Mouse (Mus musculus): Measurements from ENCODE around the gene Vps51. TPM values are rescaled to one million over a fixed set of nuclear protein-coding genes. Genes with fewer than 3 reads are reported as not detected.

Vps51 gene
- polyA plus RNA-seq, 1 experiment, result not detected

DNA sequence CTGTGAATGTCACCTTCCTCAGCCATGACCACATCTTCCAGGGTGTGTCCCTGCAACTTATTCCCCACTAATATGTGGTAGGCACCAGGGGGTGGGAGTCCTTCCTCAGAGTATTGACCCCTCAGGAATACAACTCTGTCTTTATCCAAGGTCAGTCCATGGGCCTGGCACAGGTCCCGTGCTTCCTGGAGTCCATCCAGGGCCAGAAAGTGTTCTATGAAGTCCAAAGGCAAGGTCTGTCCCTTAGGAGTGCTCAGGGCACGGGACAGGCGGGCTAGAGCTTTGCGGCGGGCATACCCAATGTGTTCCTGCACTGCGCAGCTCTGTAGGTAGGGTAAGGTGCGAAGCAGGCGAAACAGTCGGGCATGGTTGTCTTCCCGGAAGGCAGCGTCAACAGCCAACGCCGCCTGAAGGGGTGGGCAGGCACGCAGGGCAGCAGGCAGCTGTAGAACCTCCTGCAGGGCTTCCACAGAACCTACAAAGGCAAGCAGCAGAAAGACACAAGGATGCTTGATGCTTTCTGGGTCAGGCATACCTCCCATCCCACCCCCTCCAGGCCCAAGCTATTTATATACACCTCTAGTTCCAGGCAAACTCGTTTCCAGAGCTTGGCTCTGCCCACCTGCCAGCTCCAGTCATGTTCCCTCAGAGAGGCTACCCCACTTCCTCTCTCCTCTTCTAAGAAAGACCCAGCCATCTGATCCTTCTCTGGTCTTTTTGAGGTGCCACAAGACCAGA, 39.3 kb upstream of the Vps51 start:
- H3K27ac ChIP-seq (ENCODE audit: insufficient read depth, low read depth, low read length), result no peak overlapping the region

DNA sequence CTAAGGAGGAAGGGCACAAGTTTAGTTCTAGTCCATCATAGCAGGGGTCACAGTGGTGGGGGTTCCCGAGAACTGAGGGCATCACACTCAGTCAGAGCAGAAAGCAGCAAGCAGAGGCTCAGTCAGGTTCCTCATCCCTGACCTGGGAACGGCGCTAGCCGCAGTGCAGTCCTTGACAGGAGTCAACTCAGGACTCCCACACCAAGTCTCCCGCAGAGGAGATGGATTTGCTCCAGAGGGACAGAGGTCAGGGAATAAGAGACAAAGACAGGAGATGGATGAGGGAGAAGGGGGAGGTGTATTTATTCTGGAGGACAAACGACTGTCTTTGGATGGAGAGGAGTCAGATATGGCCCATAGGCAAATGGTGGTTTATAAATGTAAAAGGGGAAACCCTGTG, 36.1 kb upstream of the Vps51 start:
- no peak for TF ChIP-seq CTCF (IDR thresholded peaks at IDR 0.05; ENCODE audit: insufficient read depth, low read depth, low read length)
- no peak for TF ChIP-seq POLR2A (IDR thresholded peaks at IDR 0.05; ENCODE audit: insufficient read depth, low read depth, low read length)
- 67% methylated on average over 6 of the region's 6 CpGs for WGBS
- H3K4me3 ChIP-seq (ENCODE audit: insufficient read depth, low read depth, low read length), result no peak overlapping the region
- H3K27ac ChIP-seq (ENCODE audit: insufficient read depth, low read depth, low read length), result no peak overlapping the region
- peaks cover 10% of the 10 kb centered on the region for H3K4me1 ChIP-seq (ENCODE audit: control insufficient read depth, insufficient read depth, low read length)

More for the DNA sequence above, 39.3 kb upstream of the Vps51 start:
- no peak overlapping the region for H3K4me3 ChIP-seq (ENCODE audit: insufficient read depth, low read depth, low read length)
- peaks cover 11% of the 10 kb centered on the region for H3K4me1 ChIP-seq (ENCODE audit: control insufficient read depth, insufficient read depth, low read length)
- TF ChIP-seq CTCF (IDR thresholded peaks at IDR 0.05; ENCODE audit: insufficient read depth, low read depth, low read length) (no peak), POLR2A (IDR thresholded peaks at IDR 0.05; ENCODE audit: insufficient read depth, low read depth, low read length) (no peak)
- 71% methylated on average over 15 of the region's 15 CpGs for WGBS

DNA sequence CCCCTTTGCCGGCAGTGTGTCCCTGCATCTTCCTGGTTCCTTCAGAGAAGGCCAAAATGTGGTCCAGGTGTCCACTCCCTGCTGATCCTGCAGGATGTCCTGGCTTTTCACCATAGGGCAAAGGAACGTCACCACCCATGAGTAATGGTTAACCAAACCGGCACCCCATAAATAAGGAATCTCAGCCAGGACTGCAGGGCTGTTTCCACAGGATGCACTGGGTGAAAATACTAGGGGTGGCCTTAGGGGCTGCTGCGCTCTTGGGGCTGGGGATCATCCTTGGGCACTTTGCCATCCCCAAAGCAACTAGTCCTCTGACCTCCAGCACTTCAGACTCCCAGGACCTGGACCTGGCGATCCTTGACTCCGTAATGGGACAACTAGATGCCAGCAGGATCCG, 28.6 kb upstream of the Vps51 start, which contains the start of gene Naaladl1:
TSS of gene Naaladl1 (plus strand) at position 197 of the 400 bp plus-strand sequence.
- 93% methylated on average over 7 of the region's 7 CpGs for WGBS
- Histone ChIP-seq H3K4me3 (ENCODE audit: insufficient read depth, low read depth, low read length) (no peak within 1 kb of the TSS), H3K4me1 (ENCODE audit: control insufficient read depth, insufficient read depth, low read length) (no peaks in the 10 kb centered on the region), H3K27ac (ENCODE audit: insufficient read depth, low read depth, low read length) (no peak within 1 kb of the TSS)
- no peak for TF ChIP-seq POLR2A (IDR thresholded peaks at IDR 0.05; ENCODE audit: insufficient read depth, low read depth, low read length)
- TF ChIP-seq CTCF (IDR thresholded peaks at IDR 0.05; ENCODE audit: insufficient read depth, low read depth, low read length), result no peak

DNA sequence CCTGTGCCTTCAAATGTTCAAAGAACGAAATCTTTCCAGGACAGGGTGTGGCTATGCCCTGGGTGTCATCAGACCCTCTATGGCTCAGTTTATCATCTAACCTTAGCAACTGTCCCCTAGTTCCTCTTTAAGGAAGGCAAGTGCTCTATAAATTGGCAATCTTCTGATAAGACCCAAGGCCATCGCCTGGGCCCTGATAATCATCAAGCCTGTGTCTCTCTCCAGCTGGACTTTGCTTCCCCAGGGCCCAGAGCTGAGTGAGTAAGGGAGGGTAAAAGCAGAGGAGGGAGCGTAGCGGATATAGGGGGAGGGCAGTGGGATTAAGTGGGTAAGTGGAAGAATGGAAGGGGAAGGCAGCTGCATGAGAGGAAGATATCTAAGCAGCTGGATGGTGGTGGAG, 27.4 kb upstream of the Vps51 start:
- no peaks in the 10 kb centered on the region for H3K4me1 ChIP-seq (ENCODE audit: control insufficient read depth, insufficient read depth, low read length)
- H3K4me3 ChIP-seq (ENCODE audit: insufficient read depth, low read depth, low read length), result no peak overlapping the region
- 85% methylated on average over 4 of the region's 4 CpGs for WGBS
- TF ChIP-seq POLR2A (IDR thresholded peaks at IDR 0.05; ENCODE audit: insufficient read depth, low read depth, low read length) (no peak), CTCF (IDR thresholded peaks at IDR 0.05; ENCODE audit: insufficient read depth, low read depth, low read length) (no peak)
- no peak overlapping the region for H3K27ac ChIP-seq (ENCODE audit: insufficient read depth, low read depth, low read length)

DNA sequence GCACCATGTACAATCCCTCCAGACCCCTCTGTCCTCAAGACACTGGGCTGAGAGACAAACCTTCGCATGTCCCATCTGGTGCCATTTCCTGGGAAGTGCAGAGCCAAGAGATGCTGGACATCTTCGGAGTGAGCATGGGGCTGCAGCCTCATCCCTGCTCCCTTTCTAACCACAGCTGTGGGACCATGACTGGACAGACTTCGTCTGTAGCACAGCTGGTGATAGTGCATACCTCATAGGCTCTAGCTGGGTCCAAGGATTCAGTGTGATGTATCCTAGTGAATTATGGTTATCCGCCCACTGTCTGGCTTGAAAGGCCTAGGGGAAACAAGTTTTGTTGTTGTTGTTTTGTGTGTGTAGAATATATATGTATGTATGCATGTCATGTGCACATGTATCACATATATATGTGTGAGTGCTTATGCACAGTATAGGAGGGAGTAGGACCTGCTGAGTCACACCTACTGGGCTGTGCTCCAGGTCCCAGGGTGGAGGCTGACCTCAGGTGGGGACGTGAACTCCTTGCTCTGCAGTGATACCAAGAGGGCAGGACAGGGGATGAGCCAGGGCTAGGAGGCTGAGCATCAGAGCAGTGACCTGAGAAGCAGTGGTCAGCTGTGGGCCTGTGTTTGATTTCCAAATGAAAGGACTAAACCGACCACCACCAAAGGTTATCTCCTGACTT, 25.3 kb upstream of the Vps51 start:
- Histone ChIP-seq H3K4me1 (ENCODE audit: control insufficient read depth, insufficient read depth, low read length) (no peaks in the 10 kb centered on the region), H3K4me3 (ENCODE audit: insufficient read depth, low read depth, low read length) (no peak overlapping the region), H3K27ac (ENCODE audit: insufficient read depth, low read depth, low read length) (no peak overlapping the region)
- 84% methylated on average over 6 of the region's 6 CpGs for WGBS
- no peak for TF ChIP-seq POLR2A (IDR thresholded peaks at IDR 0.05; ENCODE audit: insufficient read depth, low read depth, low read length)

DNA sequence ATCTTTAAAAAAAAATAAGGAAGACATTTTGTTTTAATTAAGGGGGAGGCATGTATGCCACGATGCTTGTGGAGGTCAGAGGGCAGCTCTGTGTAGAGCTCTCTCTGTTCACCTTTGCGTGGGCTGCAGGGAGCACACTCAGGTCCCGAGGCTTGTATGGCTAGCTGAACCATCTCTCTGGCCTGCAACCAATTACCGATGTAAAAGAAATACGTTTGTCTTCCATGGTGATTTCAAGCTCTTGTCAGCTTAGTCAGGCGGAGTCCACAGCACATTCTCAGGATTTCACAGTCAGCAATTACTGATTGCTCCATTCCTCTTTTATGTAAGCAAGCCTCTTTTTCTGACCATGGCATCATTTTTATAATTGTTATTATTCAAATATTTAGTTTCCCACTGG, 24.2 kb upstream of the Vps51 start:
- Histone ChIP-seq H3K4me1 (ENCODE audit: control insufficient read depth, insufficient read depth, low read length) (no peaks in the 10 kb centered on the region), H3K4me3 (ENCODE audit: insufficient read depth, low read depth, low read length) (no peak overlapping the region), H3K27ac (ENCODE audit: insufficient read depth, low read depth, low read length) (no peak overlapping the region)
- WGBS, result 74% methylated on average over 6 of the region's 6 CpGs
- TF ChIP-seq POLR2A (IDR thresholded peaks at IDR 0.05; ENCODE audit: insufficient read depth, low read depth, low read length) (no peak), CTCF (IDR thresholded peaks at IDR 0.05; ENCODE audit: insufficient read depth, low read depth, low read length) (no peak)

DNA sequence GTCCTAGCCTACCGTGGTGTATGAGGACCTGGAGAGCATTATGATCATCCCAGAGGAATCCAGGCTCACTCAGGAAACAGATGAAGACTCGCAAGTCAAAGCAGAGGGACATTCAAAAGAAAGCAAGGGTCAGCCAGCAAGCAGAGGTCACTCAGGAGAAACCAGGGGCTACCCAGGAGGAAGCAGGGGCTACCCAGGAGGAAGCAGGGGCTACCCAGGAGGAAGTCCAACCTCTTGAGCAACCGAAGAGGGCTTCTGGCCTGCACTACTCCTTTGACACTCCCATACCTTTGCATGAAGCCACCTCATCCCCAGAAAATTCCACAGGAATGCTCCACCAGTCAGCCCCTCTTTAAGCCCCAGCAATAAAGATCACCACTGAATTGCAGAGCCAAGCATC, 20.8 kb upstream of the Vps51 start:
- Histone ChIP-seq H3K4me3 (ENCODE audit: insufficient read depth, low read depth, low read length) (no peak overlapping the region), H3K27ac (ENCODE audit: insufficient read depth, low read depth, low read length) (no peak overlapping the region), H3K4me1 (ENCODE audit: control insufficient read depth, insufficient read depth, low read length) (no peaks in the 10 kb centered on the region)
- no peak for TF ChIP-seq CTCF (IDR thresholded peaks at IDR 0.05; ENCODE audit: insufficient read depth, low read depth, low read length)
- no peak for TF ChIP-seq POLR2A (IDR thresholded peaks at IDR 0.05; ENCODE audit: insufficient read depth, low read depth, low read length)
- 92% methylated on average over 3 of the region's 3 CpGs for WGBS

DNA sequence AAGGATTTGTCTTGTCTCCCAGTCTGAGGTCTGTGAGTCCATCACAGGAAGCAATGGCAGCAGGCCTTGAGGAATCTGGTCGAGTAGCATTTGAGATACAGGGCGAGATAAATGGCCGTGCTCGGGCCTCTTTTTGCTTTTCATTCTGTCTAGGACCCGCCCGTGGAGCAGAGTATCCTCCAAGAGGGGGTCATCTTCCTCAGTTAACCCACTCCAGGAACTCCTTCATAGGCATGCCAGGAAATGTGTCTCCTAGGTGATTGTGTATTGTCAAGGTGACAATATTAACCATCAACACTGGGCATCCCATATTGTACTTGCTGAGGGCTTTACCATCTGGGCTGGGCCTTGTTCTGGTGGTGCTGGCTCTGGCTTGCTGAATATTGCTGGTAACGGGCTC, 17.1 kb upstream of the Vps51 start, which contains the start of gene AC131692.1:
TSS of gene AC131692.1 (plus strand) at position 301 of the 400 bp plus-strand sequence.
- no peak for TF ChIP-seq POLR2A (IDR thresholded peaks at IDR 0.05; ENCODE audit: insufficient read depth, low read depth, low read length)
- TF ChIP-seq CTCF (IDR thresholded peaks at IDR 0.05; ENCODE audit: insufficient read depth, low read depth, low read length), result no peak
- 89% methylated on average over 7 of the region's 7 CpGs for WGBS

DNA sequence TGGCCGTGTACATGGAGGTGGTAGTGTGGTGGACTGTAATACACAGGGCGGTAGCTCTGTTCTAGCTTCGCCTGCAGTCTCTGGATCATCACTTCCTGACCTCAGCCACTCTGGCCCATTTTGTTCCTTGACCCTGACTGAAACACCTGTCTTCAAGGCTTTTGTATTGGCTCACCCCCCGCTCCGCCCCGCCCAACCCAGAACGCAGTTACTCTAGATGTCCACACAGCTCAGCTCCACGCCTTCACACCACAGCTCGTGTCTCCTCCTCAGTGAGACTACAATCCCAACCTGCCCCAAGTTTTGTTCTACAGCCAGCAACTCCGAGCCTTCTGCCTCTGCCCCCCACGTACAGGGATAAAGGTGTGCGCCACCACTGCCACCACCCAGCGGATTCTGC, 11.8 kb upstream of the Vps51 start:
- WGBS, result 94% methylated on average over 13 of the region's 13 CpGs
- Histone ChIP-seq H3K27ac (ENCODE audit: insufficient read depth, low read depth, low read length) (no peak overlapping the region), H3K4me1 (ENCODE audit: control insufficient read depth, insufficient read depth, low read length) (peaks cover 8% of the 10 kb centered on the region), H3K4me3 (ENCODE audit: insufficient read depth, low read depth, low read length) (no peak overlapping the region)
- TF ChIP-seq POLR2A (IDR thresholded peaks at IDR 0.05; ENCODE audit: insufficient read depth, low read depth, low read length), result no peak
- TF ChIP-seq CTCF (IDR thresholded peaks at IDR 0.05; ENCODE audit: insufficient read depth, low read depth, low read length), result no peak

More for the DNA sequence above, 17.1 kb upstream of the Vps51 start, which contains the start of gene AC131692.1:
- Histone ChIP-seq H3K4me1 (ENCODE audit: control insufficient read depth, insufficient read depth, low read length) (no peaks in the 10 kb centered on the region), H3K27ac (ENCODE audit: insufficient read depth, low read depth, low read length) (no peak within 1 kb of the TSS), H3K4me3 (ENCODE audit: insufficient read depth, low read depth, low read length) (no peak within 1 kb of the TSS)
